Mouse (Mus musculus): ENCODE measurements around the gene Igf2bp1.

The Igf2bp1 gene

GRCm38 (mm10) chr11:96005403-96006271 is at the start of gene Igf2bp1:
Gene Igf2bp1 (minus strand): TSS chr11:96005940.
- peak; percentile 41 for DNase-seq (ENCODE audit: low read depth, low spot score)

- no peak for DNase-seq (ENCODE audit: low read depth, low spot score)
These were observed 45.1 kb upstream of the Igf2bp1 start for GRCm38 (mm10) chr11:96050854-96051253.

- no peak for DNase-seq (ENCODE audit: low read depth, low spot score)
These were observed 44.2 kb upstream of the Igf2bp1 start for GRCm38 (mm10) chr11:96049939-96050338.

GRCm38 (mm10) chr11:96047469-96048373 is 42.0 kb upstream of the Igf2bp1 start:
- no peak for DNase-seq (ENCODE audit: low read depth, low spot score)

- DNase-seq (ENCODE audit: low read depth, low spot score): no peak
These were observed 41.1 kb upstream of the Igf2bp1 start for GRCm38 (mm10) chr11:96046793-96047192.

- DNase-seq (ENCODE audit: low read depth, low spot score): no peak
These were observed 40.3 kb upstream of the Igf2bp1 start for GRCm38 (mm10) chr11:96046028-96046427.

GRCm38 (mm10) chr11:96044803-96045567 is 39.2 kb upstream of the Igf2bp1 start:
- no peak for DNase-seq (ENCODE audit: low read depth, low spot score)

- DNase-seq (ENCODE audit: low read depth, low spot score): no peak
These were observed 32.8 kb upstream of the Igf2bp1 start for GRCm38 (mm10) chr11:96038560-96038959.

GRCm38 (mm10) chr11:96037499-96037898 is 31.8 kb upstream of the Igf2bp1 start:
- no peak for DNase-seq (ENCODE audit: low read depth, low spot score)

GRCm38 (mm10) chr11:96035133-96035532 is 29.4 kb upstream of the Igf2bp1 start:
- no peak for DNase-seq (ENCODE audit: low read depth, low spot score)

- peak; percentile 96 for DNase-seq (ENCODE audit: low read depth, low spot score)
These were observed 28.9 kb upstream of the Igf2bp1 start, which contains the start of gene Snf8 for GRCm38 (mm10) chr11:96034596-96035052. Gene Snf8 (plus strand): TSS chr11:96034885.

- no peak for DNase-seq (ENCODE audit: low read depth, low spot score)
These were observed 28.4 kb upstream of the Igf2bp1 start for GRCm38 (mm10) chr11:96034116-96034515.

- DNase-seq (ENCODE audit: low read depth, low spot score): peak; percentile 37
These were observed 27.5 kb upstream of the Igf2bp1 start for GRCm38 (mm10) chr11:96033264-96033663.

GRCm38 (mm10) chr11:96031701-96032100 is 26.0 kb upstream of the Igf2bp1 start:
- DNase-seq (ENCODE audit: low read depth, low spot score): no peak

GRCm38 (mm10) chr11:96030571-96030970 is 24.8 kb upstream of the Igf2bp1 start:
- DNase-seq (ENCODE audit: low read depth, low spot score): no peak

- DNase-seq (ENCODE audit: low read depth, low spot score): no peak
These were observed 22.4 kb upstream of the Igf2bp1 start for GRCm38 (mm10) chr11:96028130-96028529.

GRCm38 (mm10) chr11:96020622-96021021 is 14.9 kb upstream of the Igf2bp1 start:
- DNase-seq (ENCODE audit: low read depth, low spot score): no peak

GRCm38 (mm10) chr11:96017941-96018351 is 12.2 kb upstream of the Igf2bp1 start:
- DNase-seq (ENCODE audit: low read depth, low spot score): no peak

GRCm38 (mm10) chr11:96015421-96015820 is 9.7 kb upstream of the Igf2bp1 start:
- DNase-seq (ENCODE audit: low read depth, low spot score): no peak

GRCm38 (mm10) chr11:96011982-96012381 is 6.2 kb upstream of the Igf2bp1 start:
- no peak for DNase-seq (ENCODE audit: low read depth, low spot score)

- no peak for DNase-seq (ENCODE audit: low read depth, low spot score)
These were observed 3.1 kb upstream of the Igf2bp1 start for GRCm38 (mm10) chr11:96008827-96009226.
